Mouse (Mus musculus): ENCODE results near the gene 2610528A11Rik. TPM values are rescaled to one million over a fixed set of nuclear protein-coding genes. Genes with fewer than 3 reads are reported as not detected.
A peak's percentile ranks its signal among the peaks of the same experiment; 100 is the strongest.
"Not testable (repeated sequence)": the region's sequence is repeated elsewhere in the genome, so short reads cannot be mapped to it uniquely, and the experiment has no call there.

2610528A11Rik gene
- polyA plus RNA-seq (2015; fragmentation: Nextera tagmentation; extraction: Ambion mirVana) = 0.13 and 0.29 TPM in 2 replicates

DNA sequence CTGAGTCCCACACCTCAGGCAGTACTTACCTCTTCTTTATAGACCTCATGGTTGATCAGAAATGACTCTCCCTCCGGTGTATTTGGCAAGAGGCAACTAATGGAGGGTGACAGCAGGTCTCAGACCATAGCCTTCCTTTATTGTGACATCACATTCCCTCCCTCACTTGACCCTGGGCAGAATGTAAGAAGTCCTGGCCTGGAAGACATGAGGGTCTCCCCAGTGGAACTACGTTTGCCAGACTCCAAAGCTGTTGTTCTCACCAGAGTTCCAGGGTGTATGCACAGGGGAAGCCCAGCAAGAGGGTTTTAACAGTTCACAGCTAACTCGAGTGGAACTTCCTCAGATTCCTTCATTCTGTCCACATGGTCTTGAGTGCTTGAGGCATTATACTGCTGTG lies at the start of gene 2610528A11Rik:
Gene 2610528A11Rik (minus strand): TSS at position 101 of the 400 bp plus-strand sequence.
- H3K27me3 ChIP-seq = no peaks in the 10 kb centered on the region
- no peak within 1 kb of the TSS for H3K4me2 ChIP-seq
- no peaks in the 10 kb centered on the region for H3K4me1 ChIP-seq (replicated peaks)
- H3K36me3 ChIP-seq (replicated peaks) = no peaks in the 10 kb centered on the region; the same call in 1 of the 2 replicates
- no peak for ATAC-seq (ENCODE audit: insufficient read depth)
- H3K27ac ChIP-seq (replicated peaks) = no peak within 1 kb of the TSS
- H3K9me3 ChIP-seq (replicated peaks) = no peaks in the 10 kb centered on the region
- H3K9ac ChIP-seq = no peak within 1 kb of the TSS
- WGBS (ENCODE audit: insufficient replicate concordance) = 38% methylated on average over 3 of the region's 3 CpGs
- H3K4me3 ChIP-seq (replicated peaks) = no peak within 1 kb of the TSS

DNA sequence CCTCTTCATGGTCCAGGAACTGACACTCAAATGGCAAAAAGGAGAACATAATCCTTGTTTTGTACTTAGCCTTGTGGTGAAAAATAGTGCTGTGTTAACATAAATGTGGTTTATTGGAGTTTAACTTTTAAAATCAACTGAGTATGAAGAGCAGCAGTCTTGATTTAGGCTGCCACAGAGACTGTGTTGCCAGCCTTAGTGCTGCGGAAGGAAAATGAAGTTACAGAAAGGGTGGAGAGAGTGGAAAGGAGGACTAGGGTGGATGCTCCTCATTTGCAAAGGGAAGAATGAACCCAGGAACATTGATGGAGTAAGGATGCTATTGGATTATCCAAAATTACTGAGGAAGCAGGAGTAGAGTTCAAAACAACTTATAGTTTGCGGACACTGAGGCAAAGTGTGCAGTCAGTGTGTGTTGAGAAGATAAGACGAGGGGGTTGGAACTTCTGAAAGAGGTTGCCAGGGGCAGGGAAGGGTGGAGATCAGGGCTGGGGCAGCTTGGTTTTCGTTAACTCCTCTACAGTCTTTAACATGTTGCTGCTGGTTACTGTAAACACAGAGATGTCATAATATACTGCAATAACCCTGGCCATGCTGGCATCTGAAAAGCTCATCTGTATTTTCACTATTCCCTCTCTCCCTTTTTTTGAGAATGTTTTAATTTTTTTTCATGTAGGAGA lies 49.6 kb upstream of the 2610528A11Rik start:
- ATAC-seq (ENCODE audit: insufficient read depth) = peak; percentile 98
- no peaks in the 10 kb centered on the region for H3K36me3 ChIP-seq (replicated peaks)
- 32% methylated on average over 4 of the region's 4 CpGs for WGBS (ENCODE audit: insufficient replicate concordance)
- H3K27ac ChIP-seq (replicated peaks) = peak overlapping the region; percentile 88
- H3K9me3 ChIP-seq (replicated peaks) = no peaks in the 10 kb centered on the region
- H3K9ac ChIP-seq = 0 out of 2 replicates have a peak overlapping the region, but pooled peaks have one; percentile 9
- H3K4me2 ChIP-seq = peak overlapping the region; percentile 52
- no peaks in the 10 kb centered on the region for H3K27me3 ChIP-seq
- peaks cover 35% of the 10 kb centered on the region for H3K4me1 ChIP-seq (replicated peaks)
- no peak overlapping the region for H3K4me3 ChIP-seq (replicated peaks)

DNA sequence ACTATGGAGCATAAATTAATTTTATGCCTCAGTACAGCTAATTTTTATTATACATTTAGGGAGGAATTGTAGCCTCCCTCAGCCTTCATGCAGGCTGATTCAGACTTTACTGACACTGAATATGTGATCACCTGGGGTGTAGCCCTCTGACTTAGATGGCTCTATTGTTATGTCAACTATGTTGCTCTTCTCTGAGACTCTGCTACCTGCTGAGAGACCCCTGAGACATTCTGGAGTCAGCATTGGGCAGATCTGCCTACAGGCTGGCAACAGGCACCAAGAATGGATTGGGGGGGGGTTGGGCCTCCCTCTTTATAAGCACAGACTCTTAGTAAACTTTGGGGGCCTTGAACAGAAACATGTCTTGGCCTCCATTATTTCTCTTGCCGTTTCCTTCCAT lies 40.6 kb upstream of the 2610528A11Rik start:
- H3K36me3 ChIP-seq (replicated peaks) = no peaks in the 10 kb centered on the region
- no peaks in the 10 kb centered on the region for H3K9me3 ChIP-seq (replicated peaks)
- no peaks in the 10 kb centered on the region for H3K4me1 ChIP-seq (replicated peaks)
- no peak overlapping the region for H3K4me3 ChIP-seq (replicated peaks)
- H3K27me3 ChIP-seq = no peaks in the 10 kb centered on the region
- no peak overlapping the region for H3K4me2 ChIP-seq
- ATAC-seq (ENCODE audit: insufficient read depth) = no peak
- no peak overlapping the region for H3K9ac ChIP-seq
- 71% methylated on average over 1 of the region's 1 CpGs for WGBS (ENCODE audit: insufficient replicate concordance)
- no peak overlapping the region for H3K27ac ChIP-seq (replicated peaks)

DNA sequence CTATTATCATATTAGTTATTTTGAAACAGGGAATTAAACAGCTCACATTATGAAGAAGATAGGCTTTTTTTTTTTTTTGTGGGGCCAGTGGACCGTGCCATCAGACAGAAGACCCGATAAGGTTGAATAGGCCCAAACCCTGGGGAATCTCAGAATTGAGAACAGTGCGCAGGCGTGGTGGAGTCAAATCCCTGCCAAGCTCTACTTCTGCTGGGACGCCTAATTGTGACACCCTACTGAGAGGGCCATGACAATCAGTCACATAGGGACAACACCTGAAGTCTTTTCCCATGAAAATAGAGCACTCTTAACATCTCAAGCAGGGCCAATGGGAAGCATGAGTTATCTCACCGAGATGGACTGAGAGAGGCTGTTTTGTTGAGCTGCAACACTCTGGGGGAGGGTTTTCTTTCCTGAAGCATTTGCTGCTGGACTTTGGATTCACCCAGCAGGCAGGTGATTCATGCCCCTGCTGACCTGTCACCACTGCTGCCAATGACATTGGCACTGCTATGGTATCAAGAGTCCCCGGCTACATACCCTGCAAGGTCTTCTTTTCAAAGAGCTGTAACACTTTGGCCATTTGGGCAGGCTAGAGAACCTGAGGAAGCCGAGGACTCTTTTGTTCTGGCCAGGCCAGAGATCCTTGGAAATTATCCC lies 25.4 kb upstream of the 2610528A11Rik start:
- no peak for ATAC-seq (ENCODE audit: insufficient read depth)
- Histone ChIP-seq H3K9ac (no peak overlapping the region), H3K4me3 (replicated peaks) (no peak overlapping the region), H3K4me1 (replicated peaks) (0 out of 2 replicates have a peak, but pooled peaks cover 3% of the 10 kb centered on the region), H3K36me3 (replicated peaks) (no peaks in the 10 kb centered on the region), H3K9me3 (replicated peaks) (no peaks in the 10 kb centered on the region), H3K27me3 (no peaks in the 10 kb centered on the region), H3K4me2 (no peak overlapping the region), H3K27ac (replicated peaks) (no peak overlapping the region)
- WGBS (ENCODE audit: insufficient replicate concordance) = 70% methylated on average over 8 of the region's 8 CpGs

DNA sequence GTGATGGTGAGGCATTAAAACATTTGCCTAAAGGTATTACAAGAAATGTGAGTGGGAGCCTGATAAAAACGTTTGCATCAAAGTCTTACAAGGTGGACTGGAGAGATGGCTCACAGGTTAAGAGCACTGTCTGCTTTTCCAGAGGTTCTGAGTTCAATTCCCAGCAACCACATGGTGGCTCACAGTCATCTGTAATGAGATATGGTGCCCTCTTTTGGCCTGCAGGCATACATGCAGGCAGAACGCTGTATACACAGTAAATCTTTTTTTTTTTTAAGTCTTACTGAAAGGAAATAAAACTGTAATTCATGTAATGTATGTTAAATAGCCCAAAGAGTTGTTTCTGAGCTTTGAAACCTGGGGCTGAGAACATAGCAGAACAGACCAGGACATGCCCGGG lies 23.8 kb upstream of the 2610528A11Rik start:
- not testable (repeated sequence) for ATAC-seq (ENCODE audit: insufficient read depth); H3K4me2 ChIP-seq; H3K27me3 ChIP-seq; H3K9ac ChIP-seq; H3K4me3 ChIP-seq (replicated peaks); H3K9me3 ChIP-seq (replicated peaks); H3K27ac ChIP-seq (replicated peaks)
- 71% methylated on average over 3 of the region's 3 CpGs for WGBS (ENCODE audit: insufficient replicate concordance)
- Histone ChIP-seq H3K4me1 (replicated peaks) (peaks cover 10% of the 10 kb centered on the region), H3K36me3 (replicated peaks) (peaks cover 10% of the 10 kb centered on the region)

DNA sequence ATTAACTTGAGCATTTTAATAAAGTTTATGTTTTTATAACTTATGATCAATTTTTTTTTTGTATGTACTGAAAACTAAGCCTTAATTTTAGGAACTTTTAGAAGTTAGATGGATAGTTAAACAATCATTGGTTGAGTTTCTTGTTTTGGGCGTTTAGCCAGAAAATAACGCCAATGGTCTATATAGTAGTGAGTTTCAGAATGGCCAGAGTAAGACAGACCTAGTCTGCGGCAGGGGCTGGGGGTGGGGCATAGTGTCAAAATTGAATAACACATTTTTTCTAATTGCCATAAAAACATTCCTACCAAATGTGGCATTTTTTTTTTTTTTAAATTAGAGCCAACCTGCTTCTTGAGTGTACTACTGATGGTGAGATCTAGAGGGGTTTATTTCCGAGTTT lies 22.3 kb upstream of the 2610528A11Rik start:
- H3K4me1 ChIP-seq (replicated peaks) = peaks cover 10% of the 10 kb centered on the region
- H3K27ac ChIP-seq (replicated peaks) = no peak overlapping the region
- no peak for ATAC-seq (ENCODE audit: insufficient read depth)
- no peak overlapping the region for H3K4me3 ChIP-seq (replicated peaks)
- 62% methylated on average over 4 of the region's 4 CpGs for WGBS (ENCODE audit: insufficient replicate concordance)
- no peaks in the 10 kb centered on the region for H3K9me3 ChIP-seq (replicated peaks)
- H3K9ac ChIP-seq = no peak overlapping the region
- H3K4me2 ChIP-seq = peak overlapping the region; percentile 75
- peaks cover 24% of the 10 kb centered on the region for H3K36me3 ChIP-seq (replicated peaks)
- no peaks in the 10 kb centered on the region for H3K27me3 ChIP-seq

DNA sequence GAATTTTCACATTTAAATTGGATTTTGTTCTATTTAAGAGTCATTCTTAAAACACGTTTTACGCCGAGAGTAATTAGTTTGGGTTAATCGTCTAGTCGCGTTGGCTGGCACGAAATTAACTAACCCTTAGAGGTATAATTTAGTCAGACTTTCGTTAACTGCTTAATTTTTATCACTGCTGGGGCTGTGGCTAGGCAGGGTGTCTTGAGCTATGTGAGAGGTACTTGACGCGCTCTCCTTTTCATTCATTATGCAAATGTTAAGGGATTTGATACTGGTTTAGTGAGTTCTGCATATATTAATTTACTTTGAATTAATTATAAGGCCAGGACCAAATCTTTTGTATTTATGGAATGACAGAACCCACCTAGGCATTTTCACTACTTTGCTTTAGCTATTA lies 21.8 kb upstream of the 2610528A11Rik start:
- peak overlapping the region; percentile 93 for H3K27ac ChIP-seq (replicated peaks)
- H3K9me3 ChIP-seq (replicated peaks) = no peaks in the 10 kb centered on the region
- H3K4me2 ChIP-seq = peak overlapping the region; percentile 75
- H3K4me1 ChIP-seq (replicated peaks) = peaks cover 10% of the 10 kb centered on the region
- H3K9ac ChIP-seq = peak overlapping the region; percentile 82
- ATAC-seq (ENCODE audit: insufficient read depth) = peak; percentile 27
- H3K27me3 ChIP-seq = no peaks in the 10 kb centered on the region
- peak overlapping the region; percentile 85 for H3K4me3 ChIP-seq (replicated peaks)
- 2% methylated on average over 10 of the region's 10 CpGs for WGBS (ENCODE audit: insufficient replicate concordance)
- H3K36me3 ChIP-seq (replicated peaks) = peaks cover 28% of the 10 kb centered on the region

DNA sequence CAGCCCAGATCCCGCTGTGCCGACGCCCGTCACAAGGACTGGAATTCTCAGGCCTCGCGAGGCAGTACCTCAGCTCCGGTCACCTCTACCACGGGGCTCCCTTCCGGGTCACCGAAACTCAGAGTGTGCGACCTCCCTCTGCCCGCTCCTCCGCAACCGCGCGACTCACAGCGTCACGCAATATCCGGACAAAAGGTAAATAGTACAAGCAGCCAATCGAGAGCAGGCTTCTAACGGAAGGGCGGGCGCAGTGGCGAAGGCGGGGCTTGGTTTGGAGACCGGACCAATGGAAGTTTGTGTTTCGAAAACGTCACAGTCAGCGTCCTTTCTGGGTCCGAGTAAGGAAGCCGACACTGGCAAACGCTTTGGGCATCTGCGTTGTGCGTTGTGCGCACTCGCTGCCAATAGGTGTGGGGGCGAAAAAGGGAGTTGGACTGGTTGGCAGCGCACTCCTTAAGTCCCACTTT lies 21.3 kb upstream of the 2610528A11Rik start, which contains the start of gene Ghitm:
Gene Ghitm (minus strand): TSS at position 146 of the 467 bp plus-strand sequence.
- peak within 1 kb of the TSS; percentile 75 for H3K4me2 ChIP-seq
- peak within 1 kb of the TSS; percentile 85 for H3K4me3 ChIP-seq (replicated peaks)
- H3K36me3 ChIP-seq (replicated peaks) = peaks cover 33% of the 10 kb centered on the region
- peaks cover 10% of the 10 kb centered on the region for H3K4me1 ChIP-seq (replicated peaks)
- ATAC-seq (ENCODE audit: insufficient read depth) = peak; percentile 97
- peak within 1 kb of the TSS; percentile 82 for H3K9ac ChIP-seq
- under 1% methylated on average over 38 of the region's 38 CpGs for WGBS (ENCODE audit: insufficient replicate concordance)
- H3K27me3 ChIP-seq = no peaks in the 10 kb centered on the region
- H3K27ac ChIP-seq (replicated peaks) = peak within 1 kb of the TSS; percentile 93
- H3K9me3 ChIP-seq (replicated peaks) = no peaks in the 10 kb centered on the region

DNA sequence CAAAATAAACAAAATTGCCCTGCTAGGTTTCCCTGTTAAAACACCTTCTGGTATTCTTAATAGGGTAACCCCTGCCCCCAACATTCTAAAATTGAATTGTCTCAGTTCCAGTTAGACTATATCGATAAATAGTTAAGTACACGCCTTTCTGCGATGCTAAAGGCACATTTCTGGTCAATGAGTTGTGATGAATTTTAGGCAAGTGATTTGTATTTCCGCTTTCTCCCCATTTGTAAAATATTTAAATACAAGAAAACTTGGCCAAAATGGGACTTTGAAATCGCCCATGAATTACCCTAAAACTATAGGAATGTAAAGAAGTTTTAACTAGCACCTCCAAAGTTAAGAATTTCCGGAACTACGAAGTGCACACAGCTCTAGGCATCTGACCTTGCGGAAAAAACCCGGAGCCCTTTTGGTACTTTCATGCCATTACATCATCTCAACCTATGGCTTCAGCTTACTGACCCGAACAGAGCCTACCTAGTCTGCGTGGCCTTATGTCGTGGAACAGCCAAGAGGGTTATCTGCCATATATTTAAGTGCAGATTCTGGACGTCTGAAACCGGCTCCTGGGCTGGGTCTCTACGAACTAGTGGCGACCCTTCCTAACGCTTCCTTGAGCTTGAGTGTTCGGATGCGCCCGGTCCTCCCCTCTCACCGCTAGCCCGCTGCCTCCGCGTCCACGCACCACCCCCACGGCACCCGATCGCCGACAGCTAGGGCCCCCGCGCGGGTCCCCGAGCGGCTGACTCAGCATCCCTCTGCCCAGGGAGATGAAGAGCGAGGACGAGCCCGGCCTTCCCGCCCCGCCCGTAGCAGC lies 20.7 kb upstream of the 2610528A11Rik start:
- Histone ChIP-seq H3K9me3 (replicated peaks) (no peaks in the 10 kb centered on the region), H3K4me1 (replicated peaks) (peaks cover 10% of the 10 kb centered on the region), H3K4me2 (peak overlapping the region; percentile 61), H3K27me3 (no peaks in the 10 kb centered on the region), H3K36me3 (replicated peaks) (peaks cover 39% of the 10 kb centered on the region), H3K27ac (replicated peaks) (peak overlapping the region; percentile 93), H3K4me3 (replicated peaks) (peak overlapping the region; percentile 85), H3K9ac (peak overlapping the region; percentile 82)
- ATAC-seq (ENCODE audit: insufficient read depth) = peak; percentile 85
- WGBS (ENCODE audit: insufficient replicate concordance) = under 1% methylated on average over 40 of the region's 40 CpGs

DNA sequence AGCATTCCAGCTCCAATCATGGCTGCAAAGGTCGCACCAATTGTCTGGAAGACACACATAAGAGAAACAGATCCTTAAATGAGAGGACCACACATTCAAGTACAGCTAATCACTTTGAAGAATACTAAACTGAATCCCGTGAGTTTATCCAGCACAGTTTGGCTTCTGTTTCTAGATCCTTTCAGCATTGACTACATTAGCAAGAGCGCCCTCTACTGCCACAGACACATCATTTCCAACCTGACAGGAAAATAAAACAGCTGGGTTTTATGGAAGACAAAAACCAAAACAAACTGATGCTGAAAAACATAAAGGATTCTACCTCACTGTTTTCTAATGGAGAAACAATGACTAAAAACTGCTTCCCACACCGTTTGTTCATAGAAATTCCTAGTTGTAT lies 13.8 kb upstream of the 2610528A11Rik start:
- Histone ChIP-seq H3K27me3 (no peaks in the 10 kb centered on the region), H3K4me1 (replicated peaks) (no peaks in the 10 kb centered on the region), H3K4me2 (no peak overlapping the region), H3K4me3 (replicated peaks) (no peak overlapping the region), H3K36me3 (replicated peaks) (peaks cover 94% of the 10 kb centered on the region), H3K27ac (replicated peaks) (no peak overlapping the region), H3K9me3 (replicated peaks) (no peaks in the 10 kb centered on the region), H3K9ac (no peak overlapping the region)
- 46% methylated on average over 4 of the region's 4 CpGs for WGBS (ENCODE audit: insufficient replicate concordance)
- no peak for ATAC-seq (ENCODE audit: insufficient read depth)

DNA sequence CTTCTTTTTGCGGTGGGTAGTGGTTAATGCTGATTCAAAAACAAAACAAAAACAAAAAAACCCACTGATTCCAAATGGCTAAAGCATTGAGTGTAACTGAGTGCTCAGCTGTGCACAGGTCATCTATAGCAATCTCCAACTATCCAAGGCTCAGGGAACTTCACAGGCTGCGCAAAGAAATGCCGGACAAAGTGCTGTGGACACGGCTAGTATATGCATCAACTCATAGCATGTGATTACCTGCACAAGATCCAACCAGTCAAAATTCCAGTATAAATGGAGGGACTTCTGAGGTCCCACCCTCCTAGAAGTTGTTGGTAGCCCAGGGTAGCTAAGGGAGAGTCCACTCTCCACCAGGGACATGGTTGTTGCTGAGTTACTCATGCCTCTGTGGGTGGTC lies 5.4 kb upstream of the 2610528A11Rik start:
- Histone ChIP-seq H3K4me3 (replicated peaks) (no peak overlapping the region), H3K9me3 (replicated peaks) (no peaks in the 10 kb centered on the region), H3K4me2 (no peak overlapping the region), H3K36me3 (replicated peaks) (peaks cover 48% of the 10 kb centered on the region), H3K4me1 (replicated peaks) (no peaks in the 10 kb centered on the region), H3K27ac (replicated peaks) (no peak overlapping the region), H3K27me3 (no peaks in the 10 kb centered on the region), H3K9ac (no peak overlapping the region)
- no peak for ATAC-seq (ENCODE audit: insufficient read depth)
- WGBS (ENCODE audit: insufficient replicate concordance) = 92% methylated on average over 4 of the region's 4 CpGs
